Mouse (Mus musculus): ENCODE results near the gene Cfap221. TPM values are rescaled to one million over a fixed set of nuclear protein-coding genes. Genes with fewer than 3 reads are reported as not detected.
A peak's percentile ranks its signal among the peaks of the same experiment; 100 is the strongest.

The Cfap221 gene
- polyA plus RNA-seq, 1 experiment from 2014 or later, result 1.0 TPM

- in situ Hi-C loops (cut with MboI; ENCODE audit: low pct_unique_long_range_greater_than_20kb), result no loop called here
- DNase-seq (ENCODE audit: low read depth, low spot score) (no peak), ATAC-seq (no peak)
- TF ChIP-seq CTCF (IDR thresholded peaks at IDR 0.05), result no peak
- peaks cover 5% of the 10 kb centered on the region for H3K27me3 ChIP-seq
- CTCF ChIA-PET, result interaction anchor here (0.6 kb wide), 1 partner anchor 12 kb away, joined by 5 read pairs; no protein-coding TSS in a partner anchor
- POLR2A ChIA-PET, result interaction anchor here (0.5 kb wide), 1 partner anchor 957 kb away, joined by 3 read pairs; no protein-coding TSS in a partner anchor
These were observed 42.4 kb downstream of the Cfap221 start for GRCm38 (mm10) chr1:119954680-119955079.

- no peak for TF ChIP-seq CTCF (IDR thresholded peaks at IDR 0.05)
- ATAC-seq, result no peak
- ChIA-PET CTCF (no interaction called here), POLR2A (no interaction called here)
- in situ Hi-C loops (cut with MboI; ENCODE audit: low pct_unique_long_range_greater_than_20kb), result no loop called here
- DNase-seq (ENCODE audit: low read depth, low spot score), result no peak
- peaks cover 7% of the 10 kb centered on the region for H3K27me3 ChIP-seq
These were observed 43.6 kb downstream of the Cfap221 start for GRCm38 (mm10) chr1:119953456-119953855.

GRCm38 (mm10) chr1:119950086-119950485 lies 46.9 kb downstream of the Cfap221 start:
- CTCF ChIA-PET, result no interaction called here
- DNase-seq (ENCODE audit: low read depth, low spot score) (no peak), ATAC-seq (no peak)
- in situ Hi-C loops (cut with MboI; ENCODE audit: low pct_unique_long_range_greater_than_20kb), result no loop called here
- H3K27me3 ChIP-seq, result peaks cover 15% of the 10 kb centered on the region
- POLR2A ChIA-PET, result no interaction called here
- TF ChIP-seq CTCF (IDR thresholded peaks at IDR 0.05), result no peak

- CTCF ChIA-PET, result interaction anchor here (1.3 kb wide), 1 partner anchor 10 kb away, joined by 6 read pairs; no protein-coding TSS in a partner anchor
- in situ Hi-C loops (cut with MboI; ENCODE audit: low pct_unique_long_range_greater_than_20kb), result no loop called here
- POLR2A ChIA-PET, result no interaction called here
- no peak for TF ChIP-seq CTCF (IDR thresholded peaks at IDR 0.05)
- no peaks in the 10 kb centered on the region for H3K27me3 ChIP-seq
- DNase-seq (ENCODE audit: low read depth, low spot score) (no peak), ATAC-seq (no peak)
These were observed 60.2 kb downstream of the Cfap221 start for GRCm38 (mm10) chr1:119936861-119937260.

- POLR2A ChIA-PET, result interaction anchor here (0.6 kb wide), 1 partner anchor 264 kb away, joined by 3 read pairs; no protein-coding TSS in a partner anchor
- ATAC-seq (no peak), DNase-seq (ENCODE audit: low read depth, low spot score) (no peak)
- no peaks in the 10 kb centered on the region for H3K27me3 ChIP-seq
- in situ Hi-C loops (cut with MboI; ENCODE audit: low pct_unique_long_range_greater_than_20kb), result no loop called here
- CTCF ChIA-PET, result interaction anchor here (5.0 kb wide), 1 partner anchor 13 kb away, joined by 29 read pairs; no protein-coding TSS in a partner anchor
- TF ChIP-seq CTCF (IDR thresholded peaks at IDR 0.05), result no peak
These were observed 65.4 kb downstream of the Cfap221 start for GRCm38 (mm10) chr1:119931421-119932150.

GRCm38 (mm10) chr1:119929715-119930114 lies 67.3 kb downstream of the Cfap221 start:
- peak; percentile 70 for TF ChIP-seq CTCF (IDR thresholded peaks at IDR 0.05)
- ChIA-PET CTCF (interaction anchor here (0.9 to 5.0 kb wide), 5 partner anchors 11 to 111 kb away, joined by 3 to 29 read pairs (median 6); no protein-coding TSS in a partner anchor), POLR2A (no interaction called here)
- in situ Hi-C loops (cut with MboI; ENCODE audit: low pct_unique_long_range_greater_than_20kb), result no loop called here
- no peak for DNase-seq (ENCODE audit: low read depth, low spot score)
- no peaks in the 10 kb centered on the region for H3K27me3 ChIP-seq
- no peak for ATAC-seq

GRCm38 (mm10) chr1:119919299-119919698 lies 77.7 kb downstream of the Cfap221 start:
- POLR2A ChIA-PET, result no interaction called here
- TF ChIP-seq CTCF (IDR thresholded peaks at IDR 0.05), result peak; percentile 65
- ATAC-seq (no peak), DNase-seq (ENCODE audit: low read depth, low spot score) (no peak)
- in situ Hi-C loops (cut with MboI; ENCODE audit: low pct_unique_long_range_greater_than_20kb), result loop anchor here (5.0 to 25.0 kb wide), 4 partner anchors 93 to 832 kb away; no protein-coding TSS in a partner anchor
- H3K27me3 ChIP-seq, result no peaks in the 10 kb centered on the region
- CTCF ChIA-PET, result interaction anchor here (1.0 to 4.7 kb wide), 6 partner anchors 11 to 101 kb away, joined by 3 to 29 read pairs (median 8); no protein-coding TSS in a partner anchor

GRCm38 (mm10) chr1:119916823-119917371 lies 80.1 kb downstream of the Cfap221 start:
- no peak for TF ChIP-seq CTCF (IDR thresholded peaks at IDR 0.05)
- ATAC-seq, result no peak
- no peak for DNase-seq (ENCODE audit: low read depth, low spot score)
- POLR2A ChIA-PET, result no interaction called here
- H3K27me3 ChIP-seq, result no peaks in the 10 kb centered on the region
- CTCF ChIA-PET, result interaction anchor here (3.4 to 4.7 kb wide), 2 partner anchors 14 to 98 kb away, joined by 11 to 29 read pairs; no protein-coding TSS in a partner anchor
- in situ Hi-C loops (cut with MboI; ENCODE audit: low pct_unique_long_range_greater_than_20kb), result loop anchor here (5.0 to 25.0 kb wide), 4 partner anchors 95 to 830 kb away; no protein-coding TSS in a partner anchor

- DNase-seq (ENCODE audit: low read depth, low spot score) (peak; percentile 73), ATAC-seq (peak; percentile 98)
- in situ Hi-C loops (cut with MboI; ENCODE audit: low pct_unique_long_range_greater_than_20kb), result loop anchor here (10.0 to 25.0 kb wide), 3 partner anchors 182 to 826 kb away; no protein-coding TSS in a partner anchor
- no peak for TF ChIP-seq CTCF (IDR thresholded peaks at IDR 0.05)
- POLR2A ChIA-PET, result interaction anchor here (1.0 kb wide), 2 partner anchors 15 to 16 kb away, joined by 3 to 4 read pairs; no protein-coding TSS in a partner anchor
- CTCF ChIA-PET, result interaction anchor here (1.6 to 1.8 kb wide), 3 partner anchors 16 to 101 kb away, joined by 4 to 5 read pairs (median 4); no protein-coding TSS in a partner anchor
- H3K27me3 ChIP-seq, result no peaks in the 10 kb centered on the region
These were observed 83.8 kb downstream of the Cfap221 start, which contains the start of gene Tmem177 for GRCm38 (mm10) chr1:119912953-119913814. TSS of gene Tmem177 (minus strand) at chr1:119913208.
